Mouse (Mus musculus) brain, embryonic 14.5 days (tissue): ENCODE results near the gene Ehhadh.

Experiments used
- CTCF ChIP-seq: fragments of 200-500 bp; IDR thresholded peaks from 2 replicates; pipeline ENCODE4 v1.5.1; 2012; ENCODE audit warnings: inconsistent platforms, mild to moderate bottlenecking, moderate library complexity, borderline replicate concordance; ENCODE audit not compliant: insufficient read depth, insufficient read length; ENCODE audit errors: extremely low read depth
- POLR2A ChIP-seq: fragments of 200-500 bp; IDR thresholded peaks from 2 replicates; pipeline ENCODE4 v1.6.1; 2012; ENCODE audit warnings: mild to moderate bottlenecking, inconsistent platforms, borderline replicate concordance; ENCODE audit not compliant: poor library complexity, insufficient read depth, insufficient read length, severe bottlenecking; ENCODE audit errors: extremely low read depth

GRCm38 (mm10) chr16:21743401-21743800, 44.2 kb downstream of the Ehhadh start:
- no peak for TF ChIP-seq CTCF
- TF ChIP-seq POLR2A = no peak
